Mouse (Mus musculus) hindbrain, embryonic 15.5 days (tissue): ENCODE results near the gene Esrp2. TPM values are rescaled to one million over a fixed set of nuclear protein-coding genes. Genes with fewer than 3 reads are reported as not detected.

ENCODE experiments used
- ATAC-seq: fragments of 200-750 bp; cut with Nextera tagmentation; 2 replicates; pipeline ENCODE4 v1.8.0; 2017; ENCODE audit warnings: low read depth, moderate number of reproducible peaks, moderate TSS enrichment; ENCODE audit not compliant: low FRiP score
- H3K27ac ChIP-seq: fragments of 300-500 bp; sonication (generic); replicated peaks from 2 replicates; pipeline ENCODE4 v1.5.1; 2015; ENCODE audit warnings: mild to moderate bottlenecking, inconsistent platforms
- H3K27me3 ChIP-seq: fragments of 300-500 bp; sonication (generic); 2 replicates; pipeline ENCODE4 v1.6.1; 2015; ENCODE audit warnings: control low read depth, inconsistent platforms
- H3K36me3 ChIP-seq: fragments of 300-500 bp; sonication (generic); 2 replicates; pipeline ENCODE4 v1.6.1; 2015; ENCODE audit warnings: control low read depth, inconsistent platforms
- H3K4me1 ChIP-seq: fragments of 300-500 bp; sonication (generic); replicated peaks from 2 replicates; pipeline ENCODE4 v1.6.1; 2015; ENCODE audit warnings: control low read depth, inconsistent platforms
- H3K4me2 ChIP-seq: fragments of 300-500 bp; sonication (generic); 2 replicates; pipeline ENCODE4 v1.6.1; 2015; ENCODE audit warnings: moderate library complexity, mild to moderate bottlenecking, inconsistent platforms
- H3K4me3 ChIP-seq: fragments of 300-500 bp; sonication (generic); 2 replicates; pipeline ENCODE4 v1.5.1; 2015; ENCODE audit warnings: mild to moderate bottlenecking, inconsistent platforms
- H3K9ac ChIP-seq: fragments of 300-500 bp; sonication (generic); 2 replicates; pipeline ENCODE4 v1.6.1; 2015; ENCODE audit warnings: inconsistent platforms
- H3K9me3 ChIP-seq: fragments of 300-500 bp; sonication (generic); 2 replicates; pipeline ENCODE4 v1.6.1; 2016; ENCODE audit warnings: control low read depth, inconsistent platforms
- WGBS: fragments of 180-500 bp; shearing (Covaris S2); methylation state at CpG from one replicate; pipeline ENCODE4 v1.1.7; 2015; 5-methylcytosine and 5-hydroxymethylcytosine counted together
- polyA plus RNA-seq: library from polyadenylated mRNA; unstranded; fragments of >200 nt; fragmentation: Nextera tagmentation; extraction: Ambion mirVana; gene quantifications from 2 replicates; pipeline ENCODE4 v1.2.1, GENCODE M21; 2015

The Esrp2 gene
- polyA plus RNA-seq, 1 experiment from 2014 or later = 0.21 TPM

DNA sequence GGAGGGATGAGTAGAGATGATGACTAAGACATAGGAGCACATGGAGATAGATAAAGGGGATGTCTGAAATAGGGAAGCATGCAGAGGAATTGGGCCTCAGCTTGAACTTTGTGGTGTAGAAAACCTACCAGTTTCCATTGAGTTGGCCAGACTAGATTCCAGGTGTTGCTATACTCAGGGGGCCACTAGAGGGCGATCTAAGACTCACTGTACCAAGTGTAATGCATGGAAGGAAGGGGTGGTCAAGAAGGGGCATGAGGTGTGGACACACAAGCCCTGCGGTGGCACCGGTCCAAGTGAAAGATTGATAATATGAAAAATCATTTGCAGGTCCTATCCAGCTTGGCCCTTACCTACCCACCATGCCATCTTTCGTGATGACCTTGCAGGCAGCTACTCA lies 28.7 kb upstream of the Esrp2 start:
- 51% methylated on average over 4 of the region's 4 CpGs for WGBS
- peaks cover 17% of the 10 kb centered on the region for H3K4me1 ChIP-seq
- no peak overlapping the region for H3K4me3 ChIP-seq
- H3K27me3 ChIP-seq = no peaks in the 10 kb centered on the region
- H3K4me2 ChIP-seq = no peak overlapping the region
- no peak overlapping the region for H3K27ac ChIP-seq
- no peak for ATAC-seq
- peaks cover 35% of the 10 kb centered on the region for H3K36me3 ChIP-seq
- H3K9me3 ChIP-seq = no peaks in the 10 kb centered on the region
- H3K9ac ChIP-seq = no peak overlapping the region

DNA sequence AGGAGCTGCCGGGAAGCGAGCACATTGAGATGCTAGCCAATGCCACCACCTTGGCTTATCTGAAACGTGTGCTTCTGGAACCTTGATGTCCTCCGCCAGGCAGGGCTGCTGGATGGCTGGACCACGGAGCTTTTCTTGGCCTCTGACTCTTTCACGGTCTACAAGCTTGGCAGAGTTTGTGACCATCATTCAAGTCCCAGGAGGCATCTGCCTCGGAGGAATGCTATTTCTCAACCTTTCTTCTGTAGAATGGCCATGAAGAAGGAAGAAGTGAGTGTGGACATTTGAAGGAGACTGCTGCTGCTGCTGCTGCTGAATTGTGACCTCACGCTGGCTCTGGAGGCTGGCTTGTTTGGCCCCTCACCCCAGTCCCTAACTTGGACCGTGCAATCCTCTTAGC lies 26.5 kb upstream of the Esrp2 start:
- Histone ChIP-seq H3K4me1 (peaks cover 8% of the 10 kb centered on the region; the same call in 1 of the 2 replicates), H3K27ac (no peak overlapping the region), H3K4me2 (no peak overlapping the region), H3K27me3 (no peaks in the 10 kb centered on the region), H3K9ac (no peak overlapping the region), H3K9me3 (no peaks in the 10 kb centered on the region), H3K36me3 (peaks cover 50% of the 10 kb centered on the region), H3K4me3 (no peak overlapping the region)
- no peak for ATAC-seq
- WGBS = 92% methylated on average over 9 of the region's 9 CpGs

DNA sequence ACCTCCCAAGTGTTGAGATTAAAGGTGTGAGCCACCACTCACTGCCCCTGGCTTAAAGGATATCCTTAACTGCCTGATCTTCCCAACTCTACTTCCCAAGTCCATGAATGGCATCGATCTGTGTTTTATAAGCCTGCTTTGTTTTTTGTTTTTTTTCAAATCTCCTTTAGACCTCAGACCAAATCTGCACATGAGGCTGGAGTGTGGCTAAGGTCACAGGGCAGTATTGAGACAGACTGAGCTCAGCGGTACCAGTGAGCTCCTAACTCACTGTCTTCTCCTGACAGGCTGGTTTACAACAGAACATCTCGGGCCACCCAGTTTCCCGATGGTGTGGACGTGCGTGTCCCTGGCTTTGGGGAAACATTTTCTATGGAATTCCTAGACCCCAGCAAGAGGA lies 23.1 kb upstream of the Esrp2 start:
- no peak overlapping the region for H3K9ac ChIP-seq
- no peak for ATAC-seq
- H3K27me3 ChIP-seq = no peaks in the 10 kb centered on the region
- no peak overlapping the region for H3K4me3 ChIP-seq
- H3K36me3 ChIP-seq = peaks cover 65% of the 10 kb centered on the region
- WGBS = 87% methylated on average over 6 of the region's 6 CpGs
- H3K4me2 ChIP-seq = no peak overlapping the region
- H3K4me1 ChIP-seq = no peaks in the 10 kb centered on the region
- no peak overlapping the region for H3K27ac ChIP-seq
- H3K9me3 ChIP-seq = no peaks in the 10 kb centered on the region

DNA sequence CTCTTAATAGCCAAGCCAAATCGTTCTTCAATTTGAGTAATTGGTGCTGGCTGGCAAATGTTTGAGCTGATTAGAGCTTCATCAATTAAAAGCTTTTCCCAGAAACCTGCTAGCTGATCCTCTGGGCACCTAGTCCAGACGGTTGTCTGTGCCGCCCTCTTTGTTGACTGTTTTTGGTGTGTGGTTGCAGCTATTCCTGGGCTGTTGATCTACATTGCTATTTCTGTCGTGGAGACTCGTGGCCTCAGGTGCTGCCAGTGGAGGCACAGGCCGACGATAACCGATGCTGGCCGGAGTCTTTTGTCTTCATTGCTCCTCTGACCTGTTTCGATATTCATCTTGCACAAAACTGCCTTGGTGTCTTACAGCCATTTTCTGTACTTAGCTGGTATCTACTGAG lies 21.6 kb upstream of the Esrp2 start:
- H3K27ac ChIP-seq = no peak overlapping the region
- H3K36me3 ChIP-seq = peaks cover 56% of the 10 kb centered on the region
- H3K4me2 ChIP-seq = no peak overlapping the region
- H3K4me3 ChIP-seq = no peak overlapping the region
- no peaks in the 10 kb centered on the region for H3K27me3 ChIP-seq
- H3K4me1 ChIP-seq = no peaks in the 10 kb centered on the region
- WGBS = 90% methylated on average over 10 of the region's 10 CpGs
- no peaks in the 10 kb centered on the region for H3K9me3 ChIP-seq
- H3K9ac ChIP-seq = no peak overlapping the region
- ATAC-seq = no peak

DNA sequence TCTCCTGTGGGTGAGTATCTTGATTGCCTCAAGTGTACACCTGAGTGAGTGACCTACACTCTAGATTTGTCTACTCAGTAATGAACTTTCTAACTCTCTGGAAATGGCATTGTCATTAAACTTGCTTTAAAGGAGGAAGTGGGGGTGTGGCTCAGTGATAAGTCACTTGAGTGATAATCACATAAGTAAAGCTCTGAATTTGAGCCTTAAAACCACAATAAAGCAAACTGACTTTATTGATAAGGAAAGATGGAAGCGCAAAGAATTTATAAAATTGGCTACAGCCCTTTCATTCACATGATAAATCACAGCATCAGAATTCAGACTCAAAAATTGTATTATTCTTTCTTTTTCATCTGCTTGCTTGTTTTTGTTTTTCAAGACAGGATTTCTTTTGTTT lies 20.6 kb upstream of the Esrp2 start:
- no peaks in the 10 kb centered on the region for H3K27me3 ChIP-seq
- no peak overlapping the region for H3K4me3 ChIP-seq
- H3K9me3 ChIP-seq = no peaks in the 10 kb centered on the region
- no peak overlapping the region for H3K9ac ChIP-seq
- ATAC-seq = no peak
- peaks cover 52% of the 10 kb centered on the region for H3K36me3 ChIP-seq
- H3K27ac ChIP-seq = no peak overlapping the region
- H3K4me1 ChIP-seq = no peaks in the 10 kb centered on the region
- no peak overlapping the region for H3K4me2 ChIP-seq
- WGBS = 100% methylated on average over 1 of the region's 1 CpGs

DNA sequence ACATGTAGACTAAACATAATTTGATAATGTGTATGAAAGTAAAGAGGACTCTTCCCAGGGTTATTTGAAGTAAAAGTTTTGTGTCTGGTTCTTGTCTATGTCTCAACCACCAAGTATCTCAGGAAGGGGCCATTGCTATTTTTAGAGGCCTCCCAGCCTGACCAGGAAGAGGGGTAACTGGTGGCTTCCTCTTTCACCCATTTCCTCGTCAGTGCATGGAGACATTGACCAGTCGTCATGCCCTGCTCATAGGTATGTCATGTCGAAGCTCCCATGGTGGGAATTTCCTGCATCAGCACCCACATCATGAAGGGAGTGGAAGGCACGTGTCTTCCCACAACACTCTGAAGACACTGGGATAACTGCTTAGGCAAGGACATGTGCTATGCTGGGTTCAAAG lies 16.1 kb upstream of the Esrp2 start:
- no peak for ATAC-seq
- Histone ChIP-seq H3K27me3 (no peaks in the 10 kb centered on the region), H3K4me2 (no peak overlapping the region), H3K36me3 (peaks cover 15% of the 10 kb centered on the region), H3K9me3 (no peaks in the 10 kb centered on the region), H3K4me1 (peaks cover 19% of the 10 kb centered on the region), H3K9ac (no peak overlapping the region), H3K4me3 (no peak overlapping the region), H3K27ac (no peak overlapping the region)
- 81% methylated on average over 4 of the region's 4 CpGs for WGBS

DNA sequence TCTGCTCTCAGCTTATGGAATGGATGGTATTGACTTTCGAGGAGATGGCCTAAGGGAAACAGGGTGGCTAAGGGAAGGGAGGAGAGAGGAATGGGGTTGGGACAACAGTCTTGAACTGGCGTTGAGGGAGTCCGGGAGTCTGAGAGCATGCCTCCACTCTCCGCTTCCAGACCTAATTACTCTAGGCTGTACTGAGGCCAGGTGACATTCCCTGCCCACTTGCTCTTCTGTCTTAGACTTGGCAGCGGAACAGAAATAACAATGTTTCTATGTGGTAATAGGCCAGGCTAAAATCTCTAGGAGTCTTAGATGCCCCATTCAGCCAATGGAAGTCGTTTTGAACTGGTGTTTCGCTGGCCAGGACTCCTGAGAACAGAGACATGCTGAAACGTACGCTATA lies 14.3 kb upstream of the Esrp2 start:
- H3K4me1 ChIP-seq = peaks cover 19% of the 10 kb centered on the region
- no peaks in the 10 kb centered on the region for H3K9me3 ChIP-seq
- H3K27me3 ChIP-seq = no peaks in the 10 kb centered on the region
- no peak overlapping the region for H3K27ac ChIP-seq
- no peak for ATAC-seq
- peak overlapping the region; percentile 78 for H3K4me2 ChIP-seq
- H3K36me3 ChIP-seq = peaks cover 8% of the 10 kb centered on the region
- H3K4me3 ChIP-seq = peak overlapping the region; percentile 90
- H3K9ac ChIP-seq = peak overlapping the region; percentile 85
- WGBS = 79% methylated on average over 9 of the region's 9 CpGs

DNA sequence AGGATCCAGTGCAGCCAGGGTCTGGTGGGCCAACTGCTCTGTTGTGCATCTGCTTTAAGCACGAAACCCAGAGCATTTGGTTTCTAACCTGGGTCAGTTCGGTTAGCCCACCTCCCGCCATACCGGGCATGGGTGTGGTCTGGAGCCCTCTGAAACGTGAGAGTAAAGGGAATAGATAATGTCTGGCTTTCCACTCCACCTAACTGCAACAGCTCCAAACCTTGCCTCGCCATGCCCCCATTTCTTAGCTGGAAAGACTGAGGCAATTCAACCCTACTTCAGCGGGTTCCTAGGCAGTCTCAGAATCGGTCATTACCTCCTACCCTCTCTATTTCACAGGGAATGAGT lies 13.9 kb upstream of the Esrp2 start:
- peaks cover 19% of the 10 kb centered on the region for H3K4me1 ChIP-seq
- no peaks in the 10 kb centered on the region for H3K27me3 ChIP-seq
- peak overlapping the region; percentile 85 for H3K9ac ChIP-seq
- peak overlapping the region; percentile 78 for H3K4me2 ChIP-seq
- no peak for ATAC-seq
- 20% methylated on average over 8 of the region's 8 CpGs for WGBS
- H3K4me3 ChIP-seq = peak overlapping the region; percentile 90
- H3K36me3 ChIP-seq = peaks cover 6% of the 10 kb centered on the region
- peak overlapping the region; percentile 75 for H3K27ac ChIP-seq
- no peaks in the 10 kb centered on the region for H3K9me3 ChIP-seq

DNA sequence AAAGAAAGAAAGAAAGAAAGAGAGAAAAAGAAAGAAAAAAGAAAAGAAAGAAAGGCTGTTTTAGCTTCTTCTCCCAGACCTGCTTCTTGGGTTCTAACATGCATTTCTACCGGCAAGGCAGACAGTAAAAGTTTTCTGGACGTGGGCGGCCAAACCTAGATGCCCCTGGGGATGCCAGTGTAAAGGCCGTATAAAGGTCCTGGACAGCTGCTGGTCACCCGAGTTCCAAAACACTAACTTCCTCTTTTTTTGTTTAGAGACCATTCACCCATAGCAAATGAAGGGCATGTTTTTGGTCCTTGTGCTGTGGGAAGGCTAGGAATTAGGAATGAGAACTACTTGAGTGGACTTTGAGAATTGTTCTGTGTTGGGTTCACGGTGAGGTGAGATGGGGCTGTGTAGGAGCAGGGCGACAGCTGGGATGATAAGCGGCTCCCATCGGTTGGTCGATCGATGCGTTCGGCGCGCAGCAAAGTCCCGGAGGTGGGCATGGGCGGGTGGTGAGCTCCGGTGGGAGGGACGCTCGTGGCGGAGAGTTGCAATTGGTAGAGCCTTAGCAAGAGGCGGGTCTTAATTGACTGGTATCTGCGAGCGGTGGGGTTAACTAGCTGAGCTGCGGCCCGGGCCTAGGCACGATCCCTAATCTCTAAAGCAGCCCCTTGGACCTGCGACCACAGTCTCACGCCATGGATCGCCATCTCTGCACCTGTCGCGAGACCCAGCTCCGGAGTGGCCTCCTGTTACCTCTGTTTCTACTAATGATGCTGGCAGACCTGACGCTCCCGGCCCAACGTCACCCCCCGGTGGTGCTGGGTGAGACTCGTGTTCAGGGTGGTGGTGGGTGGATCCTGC lies 13.3 kb upstream of the Esrp2 start, which contains the start of gene Pla2g15:
TSS of gene Pla2g15 (plus strand) at position 599 of the 852 bp plus-strand sequence.
- WGBS = 2% methylated on average over 38 of the region's 38 CpGs
- Histone ChIP-seq H3K4me2 (peak within 1 kb of the TSS; percentile 78), H3K9me3 (no peaks in the 10 kb centered on the region), H3K9ac (peak within 1 kb of the TSS; percentile 85), H3K27ac (peak within 1 kb of the TSS; percentile 75), H3K4me1 (peaks cover 19% of the 10 kb centered on the region), H3K36me3 (peaks cover 5% of the 10 kb centered on the region), H3K27me3 (no peaks in the 10 kb centered on the region), H3K4me3 (peak within 1 kb of the TSS; percentile 90)
- ATAC-seq = peak; percentile 98

DNA sequence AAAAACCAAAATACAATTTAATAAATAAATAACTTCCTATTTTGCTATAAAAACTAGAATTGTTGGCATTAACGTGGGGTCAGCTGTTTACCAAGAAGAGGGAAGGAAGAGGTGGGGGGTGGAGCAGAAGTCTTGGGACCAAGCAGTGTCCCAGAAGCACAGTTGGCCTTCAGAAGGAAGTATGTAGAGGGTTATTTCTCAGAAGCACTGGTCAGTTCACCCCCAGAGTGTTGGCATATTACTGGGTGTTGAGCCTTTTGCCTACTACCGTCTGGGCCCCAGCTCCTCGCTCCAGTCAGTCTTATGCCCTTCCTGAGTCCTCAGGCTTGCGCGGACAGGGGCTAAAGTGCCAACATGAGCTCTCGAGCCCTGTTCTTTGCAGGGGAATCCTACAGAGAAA lies 12.3 kb upstream of the Esrp2 start:
- no peak for ATAC-seq
- no peaks in the 10 kb centered on the region for H3K27me3 ChIP-seq
- 93% methylated on average over 6 of the region's 6 CpGs for WGBS
- H3K27ac ChIP-seq = no peak overlapping the region
- no peak overlapping the region for H3K4me3 ChIP-seq
- H3K4me1 ChIP-seq = peaks cover 19% of the 10 kb centered on the region
- H3K4me2 ChIP-seq = no peak overlapping the region
- no peaks in the 10 kb centered on the region for H3K9me3 ChIP-seq
- H3K36me3 ChIP-seq = no peaks in the 10 kb centered on the region
- H3K9ac ChIP-seq = no peak overlapping the region

DNA sequence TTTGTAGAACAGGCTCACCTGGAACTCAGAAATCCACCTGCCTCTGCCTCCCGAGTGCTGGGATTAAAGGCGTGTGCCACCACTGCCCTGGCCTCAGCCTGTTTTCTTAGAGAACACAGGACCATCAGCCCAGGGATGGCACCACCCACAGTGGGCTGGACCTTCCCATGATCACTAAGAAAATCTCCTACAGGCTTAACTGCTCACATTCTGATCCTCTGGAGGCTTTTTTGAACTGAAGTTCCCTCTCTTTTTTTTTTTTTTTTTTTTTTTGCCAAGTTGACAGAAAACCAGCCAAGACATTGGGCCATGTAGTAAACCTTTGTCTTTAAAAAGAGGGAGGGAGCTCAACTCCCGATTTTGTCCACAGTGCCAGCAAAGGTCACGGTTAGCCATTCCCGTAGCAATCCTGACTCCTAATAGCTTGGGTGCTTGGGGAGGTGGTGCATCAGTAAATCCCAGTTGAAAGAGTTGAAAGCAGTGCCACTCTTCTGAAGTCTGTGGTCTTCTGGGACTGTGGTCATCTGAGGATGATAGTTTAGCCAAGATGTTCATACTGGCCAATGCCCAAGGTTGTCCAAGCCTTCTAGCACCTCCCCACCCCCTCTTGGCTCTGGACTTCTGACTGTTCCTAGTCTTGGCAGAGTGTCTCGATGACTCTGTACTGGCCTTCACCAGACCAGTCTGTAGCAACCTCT lies 11.2 kb upstream of the Esrp2 start:
- Histone ChIP-seq H3K4me2 (no peak overlapping the region), H3K9ac (no peak overlapping the region), H3K27me3 (no peaks in the 10 kb centered on the region), H3K9me3 (no peaks in the 10 kb centered on the region), H3K4me3 (no peak overlapping the region), H3K27ac (no peak overlapping the region), H3K36me3 (no peaks in the 10 kb centered on the region), H3K4me1 (peaks cover 19% of the 10 kb centered on the region)
- no peak for ATAC-seq
- 86% methylated on average over 6 of the region's 6 CpGs for WGBS

DNA sequence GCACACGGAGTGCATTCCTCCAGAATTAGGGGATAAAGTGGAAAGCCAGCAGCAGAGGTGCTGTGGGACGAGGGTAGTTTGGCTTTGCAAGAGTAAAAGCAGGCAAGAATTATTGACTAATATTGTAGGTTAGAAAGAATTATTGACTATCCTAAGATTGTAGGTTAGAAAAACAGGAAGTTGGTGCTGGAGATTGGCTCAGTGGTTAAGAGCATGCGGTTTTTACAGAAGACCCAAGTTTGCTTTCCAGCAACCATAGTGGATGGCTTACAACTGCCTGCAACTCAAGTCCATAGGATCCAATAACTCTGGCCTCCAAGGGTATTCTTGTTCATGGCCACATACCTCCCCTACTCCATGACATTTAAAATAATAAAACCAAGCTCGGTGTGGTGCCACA lies 9.2 kb upstream of the Esrp2 start:
- Histone ChIP-seq H3K4me1 (peaks cover 8% of the 10 kb centered on the region), H3K36me3 (no peaks in the 10 kb centered on the region), H3K4me2 (no peak overlapping the region), H3K27ac (no peak overlapping the region), H3K4me3 (no peak overlapping the region), H3K9me3 (no peaks in the 10 kb centered on the region), H3K27me3 (no peaks in the 10 kb centered on the region), H3K9ac (no peak overlapping the region)
- 92% methylated on average over 4 of the region's 4 CpGs for WGBS
- ATAC-seq = no peak
